In genomic region chr13:54621960-54622521, GRCm38 (mm10) we compare ENCODE assay signal across 8 mouse cellular contexts. TPM values are rescaled to one million over a fixed set of nuclear protein-coding genes. Genes with fewer than 3 reads are reported as not detected.
DNase-seq lines count a peak whose midpoint lies in the region; ATAC-seq and TF ChIP-seq lines count a peak whose summit lies in the region.

No protein-coding gene starts in this region.

- peak overlapping the region; percentile 80 for H3K4me2 ChIP-seq in intestine, embryonic 16.5 days (ENCODE audit: low read depth, low read length)
- peak overlapping the region; percentile 74 for H3K4me2 ChIP-seq in midbrain, embryonic 14.5 days (ENCODE audit: low read length)

- peaks cover 6% of the 10 kb centered on the region for H3K4me1 ChIP-seq in embryonic fibroblast, embryonic 13.5 days (ENCODE audit: control insufficient read depth, insufficient read depth, low read length)
- H3K4me1 ChIP-seq in intestine, embryonic 16.5 days (ENCODE audit: control insufficient read depth, insufficient read depth, low read length), result peaks cover 13% of the 10 kb centered on the region
- H3K4me1 ChIP-seq in midbrain, embryonic 14.5 days (ENCODE audit: control insufficient read depth, insufficient read depth, low read length), result peaks cover 14% of the 10 kb centered on the region

- peak overlapping the region; percentile 98 for H3K9ac ChIP-seq in intestine, embryonic 16.5 days (ENCODE audit: low read depth, low read length)
- peak overlapping the region; percentile 82 for H3K9ac ChIP-seq in midbrain, embryonic 14.5 days (replicated peaks; ENCODE audit: low read length)

- no peaks in the 10 kb centered on the region for H3K36me3 ChIP-seq in intestine, embryonic 16.5 days (ENCODE audit: control insufficient read depth, insufficient read depth, low read length)
- H3K36me3 ChIP-seq in midbrain, embryonic 14.5 days (ENCODE audit: control insufficient read depth, insufficient read depth, low read length), result no peaks in the 10 kb centered on the region

- H3K9me3 ChIP-seq in intestine, embryonic 16.5 days (ENCODE audit: control insufficient read depth, low read length), result 0 out of 2 replicates have a peak, but pooled peaks cover 2% of the 10 kb centered on the region
- H3K9me3 ChIP-seq in midbrain, embryonic 14.5 days (ENCODE audit: control insufficient read depth, low read length), result no peaks in the 10 kb centered on the region

- TF ChIP-seq POLR2A in embryonic fibroblast, embryonic 13.5 days (IDR thresholded peaks at IDR 0.05; ENCODE audit: low read depth, low read length), result peak; percentile 33; the same call in 1 of the 2 replicates

- no peak for DNase-seq in gastrocnemius, adult 2 months
- no peak for DNase-seq in gastrocnemius, adult 18-20 months (ENCODE audit: low spot score)
- DNase-seq in ES-CJ7 (ENCODE audit: low read depth, low spot score), result peak; percentile 40
- no peak for DNase-seq in midbrain, embryonic 14.5 days
- DNase-seq in retina, embryonic 14.5 days (ENCODE audit: low spot score), result no peak
- no peak for DNase-seq in ovary, postnatal 36 days (ENCODE audit: low spot score)

- no peak for TF ChIP-seq CTCF in gastrocnemius, adult 2 months (IDR thresholded peaks at IDR 0.05)
- no peak for TF ChIP-seq CTCF in embryonic fibroblast, embryonic 13.5 days (IDR thresholded peaks at IDR 0.05; ENCODE audit: borderline replicate concordance, insufficient read depth, low read length)

- WGBS in intestine, embryonic 16.5 days, result under 1% methylated on average over 27 of the region's 27 CpGs
- 1% methylated on average over 26 of the region's 27 CpGs for WGBS in midbrain, embryonic 14.5 days

- peak overlapping the region; percentile 98 for H3K27ac ChIP-seq in gastrocnemius, adult 2 months
- H3K27ac ChIP-seq in embryonic fibroblast, embryonic 13.5 days (ENCODE audit: insufficient read depth, low read length), result peak overlapping the region; percentile 61
- peak overlapping the region; percentile 78 for H3K27ac ChIP-seq in intestine, embryonic 16.5 days (ENCODE audit: low read length)
- H3K27ac ChIP-seq in midbrain, embryonic 14.5 days (replicated peaks; ENCODE audit: low read depth, low read length), result peak overlapping the region; percentile 89

- no peaks in the 10 kb centered on the region for H3K27me3 ChIP-seq in intestine, embryonic 16.5 days (replicated peaks; ENCODE audit: control insufficient read depth, insufficient read depth, low read length)
- no peaks in the 10 kb centered on the region for H3K27me3 ChIP-seq in midbrain, embryonic 14.5 days (ENCODE audit: control insufficient read depth, insufficient read depth, low read length)

- peak; percentile 76 for ATAC-seq in intestine, embryonic 16.5 days
- ATAC-seq in midbrain, embryonic 14.5 days (ENCODE audit: low FRiP score, low TSS enrichment), result no peak; the same call in 1 of the 2 replicates

- H3K4me3 ChIP-seq in gastrocnemius, adult 2 months, result peak overlapping the region; percentile 96
- H3K4me3 ChIP-seq in embryonic fibroblast, embryonic 13.5 days (ENCODE audit: insufficient read depth, low read length), result peak overlapping the region; percentile 98
- peak overlapping the region; percentile 97 for H3K4me3 ChIP-seq in intestine, embryonic 16.5 days (ENCODE audit: low read length)
- peak overlapping the region; percentile 88 for H3K4me3 ChIP-seq in midbrain, embryonic 14.5 days (replicated peaks; ENCODE audit: low read depth, low read length)

- intact Hi-C loops in gastrocnemius, adult 2 months (cut with DNase I), result loop anchor here (1.0 to 5.0 kb wide), 4 partner anchors 32 to 155 kb away; partner anchors contain the start of genes Higd2a, Nop16 and Thoc3

RNA-seq across cellular contexts. Expression of gene Faf2, which starts 0.5 kb away (rescaled TPM):
- total RNA-seq in gastrocnemius, adult 2 months (2021), result 10 to 100 TPM; 11.1 to 16.8 TPM
- total RNA-seq in gastrocnemius, adult 18-20 months (2021), result 10 to 100 TPM; 12.0 to 16.4 TPM
- polyA plus RNA-seq in embryonic fibroblast, embryonic 13.5 days (2011; ENCODE audit: insufficient read length, low read depth, missing spikeins), result 88.6 and 90.5 TPM in 2 replicates
- 61.0 and 70.2 TPM in 2 replicates for polyA plus RNA-seq in intestine, embryonic 16.5 days (2015; fragmentation: Nextera tagmentation; extraction: Ambion mirVana)
- polyA plus RNA-seq in midbrain, embryonic 14.5 days (2014; fragmentation: Nextera tagmentation; extraction: Ambion mirVana), result 86.9 and 98.5 TPM in 2 replicates

RNA-seq across cellular contexts. Expression of gene Cltb, which starts 10.9 kb away (rescaled TPM):
- 100 to 1,000 TPM; 130 to 160 TPM for total RNA-seq in gastrocnemius, adult 2 months (2021)
- 100 to 1,000 TPM; 157 to 180 TPM for total RNA-seq in gastrocnemius, adult 18-20 months (2021)
- polyA plus RNA-seq in embryonic fibroblast, embryonic 13.5 days (2011; ENCODE audit: insufficient read length, low read depth, missing spikeins), result 44.8 and 56.1 TPM in 2 replicates
- 80.1 and 87.4 TPM in 2 replicates for polyA plus RNA-seq in intestine, embryonic 16.5 days (2015; fragmentation: Nextera tagmentation; extraction: Ambion mirVana)
- polyA plus RNA-seq in midbrain, embryonic 14.5 days (2014; fragmentation: Nextera tagmentation; extraction: Ambion mirVana), result 127 and 188 TPM in 2 replicates

RNA-seq across cellular contexts. Expression of gene Higd2a, which starts 32.0 kb away (rescaled TPM):
- 100 to 1,000 TPM; 148 to 150 TPM for total RNA-seq in gastrocnemius, adult 2 months (2021)
- total RNA-seq in gastrocnemius, adult 18-20 months (2021), result 100 to 1,000 TPM; 151 to 154 TPM
- polyA plus RNA-seq in embryonic fibroblast, embryonic 13.5 days (2011; ENCODE audit: insufficient read length, low read depth, missing spikeins), result 79.3 and 118 TPM in 2 replicates
- polyA plus RNA-seq in intestine, embryonic 16.5 days (2015; fragmentation: Nextera tagmentation; extraction: Ambion mirVana), result 260 TPM in 2 replicates
- 219 and 273 TPM in 2 replicates for polyA plus RNA-seq in midbrain, embryonic 14.5 days (2014; fragmentation: Nextera tagmentation; extraction: Ambion mirVana)

RNA-seq across cellular contexts. Expression of gene Nop16, which starts 32.2 kb away (rescaled TPM):
- 10 to 100 TPM; 16.2 to 20.5 TPM for total RNA-seq in gastrocnemius, adult 2 months (2021)
- total RNA-seq in gastrocnemius, adult 18-20 months (2021), result 10 to 100 TPM; 16.3 to 19.7 TPM
- 28.9 and 36.4 TPM in 2 replicates for polyA plus RNA-seq in embryonic fibroblast, embryonic 13.5 days (2011; ENCODE audit: insufficient read length, low read depth, missing spikeins)
- polyA plus RNA-seq in intestine, embryonic 16.5 days (2015; fragmentation: Nextera tagmentation; extraction: Ambion mirVana), result 75.3 and 91.4 TPM in 2 replicates
- polyA plus RNA-seq in midbrain, embryonic 14.5 days (2014; fragmentation: Nextera tagmentation; extraction: Ambion mirVana), result 36.5 and 44.2 TPM in 2 replicates

RNA-seq across cellular contexts. Expression of gene Arl10, which starts 47.2 kb away (rescaled TPM):
- 1 to 10 TPM; 2.0 to 3.2 TPM for total RNA-seq in gastrocnemius, adult 2 months (2021)
- 1 to 10 TPM; 2.6 TPM for total RNA-seq in gastrocnemius, adult 18-20 months (2021)
- polyA plus RNA-seq in embryonic fibroblast, embryonic 13.5 days (2011; ENCODE audit: insufficient read length, low read depth, missing spikeins), result 12.2 and 13.2 TPM in 2 replicates
- 18.8 and 21.5 TPM in 2 replicates for polyA plus RNA-seq in intestine, embryonic 16.5 days (2015; fragmentation: Nextera tagmentation; extraction: Ambion mirVana)
- 88.1 and 117 TPM in 2 replicates for polyA plus RNA-seq in midbrain, embryonic 14.5 days (2014; fragmentation: Nextera tagmentation; extraction: Ambion mirVana)
